Mouse (Mus musculus) layer of hippocampus, adult 11-12 months (tissue): ENCODE measurements around the gene Gm17268.
A peak's percentile ranks its signal among the peaks of the same experiment; 100 is the strongest.

ENCODE experiments used
- DNase-seq: peaks from one replicate; pipeline ENCODE4 v3.0.0; 2022; ENCODE audit warnings: low spot score

Gm17268 gene

DNA sequence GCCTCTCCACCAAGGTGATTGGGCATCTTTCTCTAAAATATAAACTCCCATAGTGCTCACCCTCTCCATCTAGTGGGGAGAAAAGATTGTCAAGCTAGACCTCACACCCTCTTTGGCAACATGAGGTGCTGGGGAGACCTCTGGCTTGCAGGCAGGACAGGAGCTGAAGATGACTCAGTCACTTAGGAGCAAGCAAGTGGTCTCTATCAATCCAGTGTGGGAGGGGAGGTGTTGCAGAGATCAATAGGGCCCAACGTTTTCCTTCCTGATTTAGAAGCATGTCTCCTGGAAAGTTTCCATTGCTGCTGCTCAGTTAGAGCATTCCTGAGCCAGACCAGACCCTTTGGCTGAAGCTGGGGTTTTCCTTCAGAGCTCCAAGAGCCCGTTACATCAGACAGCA, at the start of gene Gm17268:
Gene Gm17268 (minus strand): TSS at position 28 of the 400 bp plus-strand sequence.
- no peak for DNase-seq

DNA sequence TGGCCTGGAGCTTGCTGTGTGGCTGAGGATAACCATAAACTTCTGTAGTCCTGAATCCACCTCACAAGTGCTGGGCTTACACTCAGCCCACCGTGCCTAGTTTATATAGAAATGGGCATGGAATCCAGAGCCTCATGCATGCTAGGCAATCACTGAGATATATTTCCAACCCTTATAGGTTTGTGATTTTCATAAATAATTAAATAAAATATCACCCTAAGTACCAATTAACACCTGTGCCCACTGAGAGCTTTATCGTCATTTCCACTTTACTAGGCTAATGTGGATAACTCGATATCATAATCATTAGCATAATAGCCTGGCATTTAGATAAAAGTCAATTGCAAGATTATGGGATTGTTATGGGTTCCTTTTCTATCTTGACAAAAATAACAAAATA, 46.0 kb upstream of the Gm17268 start:
- no peak for DNase-seq

DNA sequence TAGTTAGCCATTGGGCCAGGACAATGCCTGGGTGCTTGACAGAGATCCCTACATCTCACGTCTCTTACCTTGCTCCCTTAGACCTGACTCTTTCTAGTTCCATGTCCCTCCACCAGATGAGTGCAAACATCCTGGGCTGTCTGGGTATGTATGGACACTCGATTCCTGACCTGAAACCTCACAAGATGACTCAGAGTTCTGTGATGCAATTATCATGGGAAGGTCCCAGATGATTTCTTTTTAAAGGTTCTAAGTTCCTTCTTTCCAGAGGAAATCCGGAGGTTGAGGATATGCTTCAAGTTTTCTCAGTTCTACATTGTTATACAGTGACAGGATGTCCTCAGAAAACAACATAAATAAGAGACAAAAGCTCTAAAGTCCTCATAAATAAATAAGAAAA, 42.5 kb upstream of the Gm17268 start:
- no peak for DNase-seq

DNA sequence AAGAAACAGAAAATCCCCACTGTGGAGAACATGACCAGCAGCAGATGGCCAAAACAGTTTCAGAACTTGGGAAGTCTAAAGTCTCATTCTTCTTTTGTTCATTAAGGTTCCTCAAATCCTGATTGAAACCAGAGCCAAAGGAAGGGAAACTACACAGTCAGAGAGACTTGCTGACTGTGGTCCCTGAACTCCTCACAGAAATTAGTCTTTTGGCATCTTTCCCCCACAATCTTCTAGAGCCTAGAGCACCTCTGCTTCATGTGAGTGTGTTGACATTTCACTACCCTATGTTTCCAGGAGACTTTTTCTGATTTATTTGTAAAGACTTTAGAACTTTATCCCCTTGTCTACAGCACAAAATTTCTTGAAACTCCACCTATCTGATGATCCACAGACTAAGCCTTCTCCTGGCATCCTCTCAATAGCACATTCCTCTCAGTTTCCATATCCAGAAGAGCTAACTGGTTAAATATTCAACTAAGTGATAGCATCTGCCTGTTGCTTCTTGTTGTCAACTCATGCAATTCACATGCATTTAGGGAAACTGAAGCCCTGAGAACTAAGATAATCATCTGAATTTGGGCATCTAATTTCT, 39.9 kb upstream of the Gm17268 start:
- no peak for DNase-seq

DNA sequence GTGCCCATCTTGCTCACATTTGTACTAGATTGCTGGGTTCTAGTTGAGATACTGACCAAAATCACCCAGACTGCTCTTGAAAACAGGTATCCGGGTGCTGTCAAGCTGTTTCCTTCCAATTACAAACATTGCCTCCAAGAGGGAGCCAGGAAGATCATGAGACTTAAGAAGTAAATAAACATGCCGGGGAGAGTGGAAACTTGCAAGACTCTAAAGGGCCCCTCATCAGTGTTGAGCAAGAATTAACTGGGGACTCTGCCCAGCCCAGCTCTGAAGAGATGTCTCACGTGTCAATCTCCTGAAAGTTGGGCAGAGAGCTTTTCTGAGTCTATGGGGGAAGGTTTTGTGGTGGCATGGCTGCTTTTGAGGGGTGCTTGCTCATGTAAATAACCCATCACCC, 38.7 kb upstream of the Gm17268 start:
- no peak for DNase-seq

DNA sequence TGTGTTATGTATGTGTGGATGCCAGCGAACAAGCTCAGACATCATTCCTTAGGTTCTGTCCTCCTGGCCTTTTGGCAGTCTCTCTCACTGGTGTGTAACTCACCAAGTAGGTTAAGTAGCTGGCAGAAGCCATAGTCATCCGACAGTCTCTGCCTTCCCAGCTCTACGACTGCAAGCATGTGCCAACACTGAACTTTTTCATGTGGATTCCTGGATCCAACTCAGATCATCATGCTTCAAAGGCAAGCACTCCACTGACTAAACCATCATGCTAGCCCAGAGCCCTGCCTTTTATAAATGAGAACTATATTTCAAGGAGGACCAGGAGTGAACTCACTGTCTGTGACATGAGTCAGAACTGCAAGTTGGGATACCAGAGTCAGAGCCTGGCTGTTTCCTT, 35.3 kb upstream of the Gm17268 start:
- DNase-seq, result no peak

DNA sequence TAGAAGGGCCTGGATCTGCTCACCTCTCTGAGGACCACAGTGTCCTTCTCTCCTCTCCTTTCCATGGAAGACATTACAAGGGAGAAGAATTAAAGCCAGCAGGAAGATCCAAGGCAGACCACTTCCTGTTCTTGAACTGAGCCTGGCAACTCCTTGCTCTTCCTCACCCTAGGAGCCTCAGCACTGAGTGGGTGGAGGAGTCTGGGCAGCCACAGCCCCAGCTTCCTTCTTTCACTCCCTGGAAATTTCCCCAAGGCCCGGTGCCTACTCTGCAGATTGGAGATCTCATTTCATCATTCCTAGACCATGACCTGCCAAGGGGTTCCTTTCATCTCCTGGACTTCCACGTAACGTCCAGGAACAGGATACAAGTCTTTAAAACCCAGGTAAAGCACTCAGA, 34.6 kb upstream of the Gm17268 start:
- no peak for DNase-seq

DNA sequence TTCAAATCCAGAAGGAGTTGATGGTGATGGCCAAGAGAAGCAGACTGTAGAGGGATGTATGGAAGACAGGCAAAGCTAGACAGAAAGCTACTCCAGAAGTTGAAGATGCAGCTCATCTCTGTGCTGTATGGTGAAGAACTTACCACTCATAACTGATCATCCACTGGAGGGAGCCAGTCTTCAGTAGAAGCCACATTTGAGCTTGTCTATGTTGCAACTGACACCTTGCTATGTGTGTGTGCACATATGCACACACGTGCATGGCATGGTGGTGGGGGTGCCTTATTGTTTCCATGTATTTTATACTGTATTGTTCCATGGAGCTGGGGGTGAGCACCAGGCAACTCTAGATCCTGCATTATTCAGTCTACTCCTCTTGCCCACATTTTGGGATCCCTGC, 34.0 kb upstream of the Gm17268 start:
- DNase-seq, result peak; percentile 15

DNA sequence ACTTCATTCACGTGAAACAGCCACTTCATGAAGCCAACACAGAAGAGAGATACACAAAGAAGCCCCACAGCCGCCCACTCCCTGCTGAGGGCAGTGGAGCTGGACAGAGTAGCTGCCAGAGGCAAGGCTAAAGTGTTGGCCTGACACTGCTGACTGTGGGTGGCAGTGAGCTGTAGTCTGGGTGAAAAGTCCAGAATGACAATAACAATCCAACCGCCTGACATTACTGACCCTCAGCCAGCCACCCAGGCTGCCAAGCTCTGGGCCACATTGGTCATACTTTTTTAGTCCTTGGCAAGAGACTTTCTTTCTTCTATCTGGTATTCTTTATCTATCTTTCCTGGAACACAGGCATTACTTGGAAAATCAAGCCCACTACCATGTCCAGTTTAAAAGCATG, 32.7 kb upstream of the Gm17268 start:
- no peak for DNase-seq

DNA sequence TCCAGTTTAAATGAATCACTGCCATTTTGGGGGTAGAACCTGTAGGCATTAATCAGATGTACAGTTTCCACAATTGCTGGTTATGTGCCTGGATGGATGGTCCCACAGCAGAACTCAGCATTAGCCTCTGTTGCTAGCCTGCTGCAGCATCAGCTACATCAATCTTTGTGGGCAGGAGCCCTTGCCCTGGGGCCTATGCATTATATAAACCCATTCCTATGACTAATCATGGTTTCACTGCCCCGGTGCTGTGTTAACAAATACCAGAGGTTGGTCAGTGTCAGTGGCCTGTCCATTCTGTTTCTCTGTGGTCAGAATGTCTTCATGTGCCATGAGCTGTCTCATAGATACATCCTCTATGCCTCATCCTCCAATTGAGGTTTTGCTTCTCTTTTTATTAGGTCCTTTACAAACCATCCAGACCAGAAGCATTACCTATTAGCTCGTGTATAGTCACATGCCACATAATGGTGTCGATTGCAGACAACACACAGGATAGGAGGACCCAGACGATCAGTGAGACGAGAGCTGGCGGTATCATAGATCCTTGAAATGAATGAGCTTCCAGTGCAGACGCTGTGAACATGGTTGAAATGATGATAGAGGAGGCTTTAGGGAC, 28.7 kb upstream of the Gm17268 start:
- DNase-seq, result no peak

DNA sequence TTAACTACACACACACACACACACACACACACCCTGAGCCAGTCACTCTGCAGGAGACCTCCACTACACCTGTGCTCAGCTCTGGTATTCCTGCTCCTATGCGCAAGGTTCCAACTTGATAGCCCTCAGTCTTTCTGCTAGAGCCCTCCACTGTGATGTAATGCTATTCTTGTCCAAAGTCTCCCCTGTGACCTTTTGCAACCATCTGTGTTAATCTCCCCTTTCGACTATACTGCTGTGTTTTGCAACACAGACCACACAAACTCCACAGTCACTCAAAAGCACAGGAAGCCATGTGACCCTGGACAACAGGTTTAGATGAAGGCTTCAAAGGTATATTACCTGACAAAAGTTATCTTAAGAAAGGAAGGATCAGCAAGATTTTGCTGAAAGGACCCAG, 25.1 kb upstream of the Gm17268 start:
- DNase-seq, result no peak

DNA sequence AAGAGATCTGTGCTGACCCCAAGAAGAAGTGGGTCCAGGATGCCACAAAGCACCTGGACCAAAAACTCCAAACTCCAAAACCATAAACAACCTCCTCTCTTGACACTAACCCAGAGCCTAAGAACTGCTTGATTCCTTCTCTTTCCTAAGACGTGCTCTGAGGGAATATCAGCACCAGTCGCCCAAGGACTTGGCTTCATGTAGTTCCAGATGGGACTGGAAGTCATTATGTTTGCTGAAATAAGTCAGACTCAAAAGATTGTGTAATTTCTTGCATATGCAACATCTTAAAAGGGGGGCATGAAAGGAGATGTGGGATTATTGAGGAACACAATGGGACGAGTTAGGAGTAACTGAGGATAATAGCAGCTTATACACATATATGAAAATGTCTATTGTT, 23.9 kb upstream of the Gm17268 start:
- no peak for DNase-seq

DNA sequence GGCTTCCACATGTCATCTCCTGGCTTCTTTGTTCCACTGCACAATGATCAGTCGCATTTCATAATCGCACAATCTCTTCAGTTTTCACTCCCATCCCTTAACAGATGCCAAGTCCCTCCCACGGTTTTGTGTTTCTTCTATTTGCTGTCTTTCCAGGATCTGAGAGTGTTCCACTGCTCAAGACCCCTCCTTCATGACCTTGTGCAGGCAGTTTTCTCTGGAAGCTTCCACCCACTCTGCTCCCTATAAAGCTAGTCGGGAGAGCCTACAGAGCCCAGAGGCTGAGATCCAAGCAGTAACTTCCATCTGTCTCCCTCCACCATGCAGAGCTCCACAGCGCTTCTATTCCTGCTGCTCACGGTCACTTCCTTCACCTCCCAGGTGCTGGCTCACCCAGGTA, 19.3 kb upstream of the Gm17268 start, which contains the start of gene Ccl11:
Gene Ccl11 (plus strand): TSS at position 178 of the 400 bp plus-strand sequence.
- no peak for DNase-seq

DNA sequence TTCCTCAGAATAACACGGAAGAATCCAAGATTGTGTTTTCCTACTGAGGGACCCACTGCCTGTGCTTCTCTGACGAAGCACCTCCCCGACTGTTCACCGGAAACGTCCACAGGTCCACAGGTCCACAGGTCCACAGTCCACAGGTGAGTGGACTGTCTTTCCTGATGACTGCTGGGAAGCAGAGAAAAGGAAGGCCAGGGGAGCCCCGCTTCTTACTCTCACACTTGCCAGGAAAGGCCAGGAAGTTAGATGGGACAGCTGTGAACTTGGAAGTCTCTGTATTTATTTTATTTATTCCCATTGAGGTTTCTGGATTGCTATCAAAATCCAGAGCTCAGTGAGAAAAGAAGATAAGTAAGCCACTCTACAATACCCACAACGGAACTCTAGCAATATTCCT, 15.5 kb upstream of the Gm17268 start:
- no peak for DNase-seq

DNA sequence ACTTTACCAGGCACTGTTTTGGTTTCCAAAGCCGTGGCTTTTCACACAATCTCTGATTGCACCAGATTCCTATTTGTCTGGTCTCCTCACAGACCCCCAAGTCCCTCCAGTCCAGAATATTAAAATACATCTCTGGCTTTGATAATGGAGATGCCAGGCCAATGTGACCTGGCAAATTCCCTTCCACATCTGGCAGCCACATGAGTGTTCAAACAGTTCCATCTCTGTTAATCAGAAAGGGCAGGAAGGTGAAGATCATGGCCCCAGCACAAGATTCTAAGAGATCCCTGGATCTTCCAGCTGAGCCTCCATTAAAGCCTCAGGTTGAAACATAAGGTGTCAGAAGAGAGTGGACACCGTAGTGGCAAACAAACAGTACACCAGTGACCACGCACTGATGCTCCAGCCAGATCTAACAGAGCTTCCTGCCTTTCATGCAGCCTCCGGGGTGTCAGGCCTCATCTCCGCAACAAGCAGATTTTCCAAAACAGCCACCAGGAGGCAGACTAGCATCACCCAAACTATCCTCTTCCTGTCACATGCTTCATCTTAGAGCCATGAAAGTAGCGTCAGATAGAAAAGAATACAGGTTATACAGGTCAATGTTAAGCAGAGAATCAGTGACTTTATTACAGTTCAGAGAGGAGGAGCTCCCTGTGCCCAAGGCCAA, 9.5 kb upstream of the Gm17268 start:
- peak; percentile 53 for DNase-seq

DNA sequence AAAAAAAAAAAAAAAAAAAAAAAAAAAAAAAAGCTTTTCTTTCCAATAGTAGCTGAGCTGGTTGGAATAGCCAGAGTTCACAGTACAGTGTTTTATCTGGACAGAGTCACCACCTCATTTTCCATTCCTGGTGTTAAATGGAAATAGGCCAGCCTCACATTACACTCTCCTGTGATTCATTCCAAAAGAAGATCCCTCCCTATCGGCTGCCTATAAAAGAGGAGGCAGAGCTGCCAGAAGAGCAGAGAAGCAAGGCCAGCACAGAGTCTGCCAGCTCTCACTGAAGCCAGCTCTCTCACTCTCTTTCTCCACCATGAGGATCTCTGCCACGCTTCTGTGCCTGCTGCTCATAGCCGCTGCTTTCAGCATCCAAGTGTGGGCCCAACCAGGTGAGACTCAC, 7.1 kb upstream of the Gm17268 start, which contains the start of gene Ccl7:
Gene Ccl7 (plus strand): TSS at position 242 of the 400 bp plus-strand sequence.
- no peak for DNase-seq

DNA sequence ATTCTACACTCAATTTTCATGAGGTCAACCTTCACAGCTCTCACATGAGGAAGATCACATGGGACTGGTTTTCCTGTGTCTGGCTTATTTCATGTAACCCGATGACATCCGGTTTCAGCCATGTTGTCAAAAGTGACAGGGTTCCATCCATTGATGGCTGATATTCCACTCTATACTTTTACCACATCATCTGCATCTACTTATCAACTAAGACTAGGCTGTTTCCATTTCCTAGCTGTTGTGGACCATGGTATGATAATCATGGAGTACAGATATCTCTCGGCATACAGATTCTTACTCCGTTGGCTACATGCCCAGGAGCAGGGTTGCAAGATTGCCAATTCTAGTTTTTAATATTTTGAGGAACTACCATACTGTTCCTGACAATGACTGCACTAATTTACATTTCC, 3.3 kb upstream of the Gm17268 start:
- no peak for DNase-seq

DNA sequence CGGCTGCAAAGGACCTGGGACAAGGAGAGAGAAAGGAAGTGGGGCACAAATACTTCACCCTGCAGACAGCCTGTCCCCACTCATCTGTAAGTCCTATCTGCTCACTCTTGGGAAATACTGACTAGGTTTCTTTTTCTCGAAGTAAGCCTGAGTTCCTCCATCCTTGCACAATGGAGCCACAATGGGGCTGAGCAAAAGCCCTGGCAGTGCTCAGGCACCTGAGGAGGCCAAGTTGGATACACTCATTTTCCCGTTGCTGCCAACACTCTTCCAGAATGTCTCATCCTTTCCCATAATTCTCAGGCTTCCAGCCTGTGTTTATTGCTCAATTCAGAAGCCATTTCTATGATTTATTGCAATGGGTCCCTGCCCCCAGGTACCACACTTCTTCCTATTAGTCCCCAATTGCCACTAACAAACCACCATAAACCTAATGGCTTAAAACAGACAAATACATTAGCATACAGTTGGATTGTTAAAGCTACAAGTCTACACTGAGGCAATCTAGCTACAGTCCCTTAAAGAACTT, 834 bp upstream of the Gm17268 start:
- no peak for DNase-seq

DNA sequence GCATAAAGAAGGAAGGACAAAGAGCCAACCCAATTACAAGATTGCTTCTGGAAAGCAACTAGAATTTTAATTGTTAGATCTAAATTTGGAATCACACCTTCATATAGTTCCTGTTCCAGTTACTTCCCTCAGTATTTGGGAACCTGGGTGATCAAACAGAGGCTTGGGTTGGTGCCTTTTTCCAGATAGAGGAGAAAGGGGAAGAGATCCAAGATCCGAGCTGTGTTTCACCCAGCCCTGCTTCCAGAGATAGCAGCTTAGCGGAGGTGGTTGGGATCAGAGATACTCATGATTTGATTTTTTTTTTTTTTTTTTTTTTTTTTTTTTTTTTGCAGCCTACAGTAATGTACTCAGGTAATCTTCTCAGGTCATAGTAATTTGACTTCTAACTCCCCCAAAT, 2.5 kb downstream of the Gm17268 start:
- DNase-seq, result no peak

DNA sequence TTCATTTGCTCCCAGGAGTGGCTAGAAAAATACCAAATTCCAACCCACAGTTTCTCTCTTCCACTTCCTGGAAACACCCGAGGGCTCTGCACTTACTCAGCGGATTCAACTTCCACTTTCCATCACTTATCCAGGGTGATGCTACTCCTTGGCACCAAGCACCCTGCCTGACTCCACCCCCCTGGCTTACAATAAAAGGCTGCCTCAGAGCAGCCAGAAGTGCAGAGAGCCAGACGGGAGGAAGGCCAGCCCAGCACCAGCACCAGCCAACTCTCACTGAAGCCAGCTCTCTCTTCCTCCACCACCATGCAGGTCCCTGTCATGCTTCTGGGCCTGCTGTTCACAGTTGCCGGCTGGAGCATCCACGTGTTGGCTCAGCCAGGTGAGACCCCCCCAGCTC, 3.0 kb downstream of the Gm17268 start, which contains the start of gene Ccl2:
Gene Ccl2 (plus strand): TSS at position 216 of the 400 bp plus-strand sequence.
- DNase-seq, result peak; percentile 79

DNA sequence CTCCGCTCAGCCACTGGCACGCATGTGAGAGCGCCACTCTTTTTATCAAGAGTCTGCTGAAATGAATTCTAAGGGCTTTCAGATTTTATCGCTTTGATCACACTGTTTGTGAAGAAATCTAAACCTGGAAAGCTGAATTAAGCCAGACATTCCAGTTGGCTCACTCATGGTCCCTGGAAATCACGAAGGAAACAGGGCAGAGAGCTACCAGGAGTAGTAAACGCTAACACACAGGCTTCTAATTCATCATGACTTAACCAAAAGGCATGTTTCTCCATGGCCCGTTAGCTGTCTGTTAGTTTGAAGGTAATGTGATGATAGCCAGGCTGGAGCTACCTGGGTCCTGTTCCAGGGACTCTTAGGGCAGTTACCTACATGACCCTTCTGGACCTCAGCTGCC, 3.9 kb downstream of the Gm17268 start:
- DNase-seq, result no peak

DNA sequence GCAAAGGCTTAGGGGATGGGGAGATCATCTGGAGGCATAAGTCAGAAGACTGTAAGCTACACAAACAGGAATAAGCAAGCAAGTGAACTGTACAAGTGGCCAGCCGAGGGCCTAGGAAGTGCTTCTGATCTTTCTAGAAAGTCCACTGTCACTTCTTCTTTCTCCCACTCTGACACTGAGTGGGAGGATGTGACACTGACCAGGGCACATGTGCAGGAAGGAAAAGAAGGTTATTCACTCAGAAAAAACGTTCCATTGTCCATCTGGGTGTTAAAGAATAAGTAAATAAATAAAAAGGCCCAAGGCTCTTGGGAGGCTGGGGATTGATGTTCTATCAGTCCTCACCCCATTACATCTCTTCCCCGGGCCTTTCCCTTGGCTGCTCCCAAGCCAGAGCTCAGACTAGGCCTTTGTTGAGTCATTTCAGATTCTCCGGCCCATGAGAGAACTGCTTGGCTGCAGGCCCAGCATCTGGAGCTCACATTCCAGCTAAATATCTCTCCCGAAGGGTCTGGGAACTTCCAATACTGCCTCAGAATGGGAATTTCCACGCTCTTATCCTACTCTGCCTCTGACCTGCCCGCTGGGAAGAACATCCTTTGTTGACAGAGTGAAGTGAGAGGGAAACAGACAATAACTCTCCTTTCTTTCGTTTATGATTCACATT, 5.6 kb downstream of the Gm17268 start:
- peak; percentile 19 for DNase-seq

DNA sequence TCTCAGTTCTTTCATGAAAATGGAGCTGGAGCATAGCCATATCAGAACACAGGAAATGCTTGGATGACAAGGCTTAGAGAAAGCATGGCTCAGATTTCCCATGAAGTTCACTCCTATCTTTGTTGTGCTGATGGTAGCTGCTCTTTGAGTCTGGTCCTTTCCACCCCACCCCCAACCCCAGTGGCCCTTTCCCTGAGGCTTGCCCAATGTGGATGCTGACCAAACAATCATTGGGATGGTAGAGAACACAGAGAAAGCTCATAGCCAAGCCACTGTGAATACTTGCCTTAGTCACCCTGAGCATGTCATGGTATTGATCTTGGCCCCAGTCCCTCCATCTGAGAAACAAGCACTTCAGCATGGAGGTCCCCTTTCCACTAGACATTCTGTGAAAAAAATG, 6.2 kb downstream of the Gm17268 start:
- no peak for DNase-seq
